Mouse (Mus musculus): Measurements from ENCODE around the gene Gm21854. TPM values are rescaled to one million over a fixed set of nuclear protein-coding genes. Genes with fewer than 3 reads are reported as not detected.
"Not testable (repeated sequence)": the region's sequence is repeated elsewhere in the genome, so short reads cannot be mapped to it uniquely, and the experiment has no call there.

Gene Gm21854
- polyA plus RNA-seq (2012; fragmentation: generic; extraction: Trizol), result not detected

- not testable (repeated sequence) for H3ac ChIP-seq (ENCODE audit: control insufficient read depth, insufficient read length); H3K36me3 ChIP-seq (ENCODE audit: control insufficient read depth, insufficient read depth); H3K4me3 ChIP-seq; H3K4me2 ChIP-seq (ENCODE audit: low read depth); H3K27me3 ChIP-seq (ENCODE audit: control insufficient read depth, insufficient read depth, insufficient read length); H3K79me2 ChIP-seq (ENCODE audit: control insufficient read depth, insufficient read depth)
Observed at GRCm38 (mm10) chrY:5656686-5657085, at the start of gene Gm21854. Gm21854 (plus strand) TSS chrY:5656986.

Other genes with a start within 250 kb of the Gm21854 start
- not detected for gene Gm20914, start 69.0 kb downstream of the Gm21854 start, polyA plus RNA-seq (2012; fragmentation: generic; extraction: Trizol)
- not detected for gene Gm28171, start 136.4 kb downstream of the Gm21854 start, polyA plus RNA-seq (2012; fragmentation: generic; extraction: Trizol)

Measured in myocyte (in vitro differentiated cells).